Mouse (Mus musculus) mesoderm, embryonic 11.5 days (tissue): ENCODE measurements around the gene Spata46.

Source experiments
- DNase-seq: peaks from one replicate; pipeline ENCODE4 v3.0.0-alpha.2; 2012; ENCODE audit warnings: low read depth, low spot score

Spata46 gene

GRCm38 (mm10) chr1:170308503-170308902, at the start of gene Spata46:
Spata46 (plus strand) TSS chr1:170308803.
- DNase-seq = no peak

GRCm38 (mm10) chr1:170270281-170270680, 38.3 kb upstream of the Spata46 start:
- DNase-seq = no peak

GRCm38 (mm10) chr1:170270696-170271095, 37.9 kb upstream of the Spata46 start:
- DNase-seq = no peak

- DNase-seq = no peak
Observed at GRCm38 (mm10) chr1:170273252-170273651, 35.4 kb upstream of the Spata46 start.

- no peak for DNase-seq
Observed at GRCm38 (mm10) chr1:170277016-170277415, 31.6 kb upstream of the Spata46 start, which contains the start of gene Sh2d1b1. Sh2d1b1 (plus strand) TSS chr1:170277320.

GRCm38 (mm10) chr1:170282415-170283129, 26.0 kb upstream of the Spata46 start:
- DNase-seq = no peak

GRCm38 (mm10) chr1:170292239-170292951, 16.2 kb upstream of the Spata46 start:
- peak; percentile 70 for DNase-seq

GRCm38 (mm10) chr1:170293257-170293656, 15.3 kb upstream of the Spata46 start:
- DNase-seq = no peak

GRCm38 (mm10) chr1:170294786-170295570, 13.6 kb upstream of the Spata46 start:
- DNase-seq = peak; percentile 5

GRCm38 (mm10) chr1:170299496-170299895, 9.1 kb upstream of the Spata46 start:
- DNase-seq = no peak

- no peak for DNase-seq
Observed at GRCm38 (mm10) chr1:170301686-170302085, 6.9 kb upstream of the Spata46 start.

GRCm38 (mm10) chr1:170302456-170302855, 6.1 kb upstream of the Spata46 start:
- no peak for DNase-seq

- DNase-seq = peak; percentile 12
Observed at GRCm38 (mm10) chr1:170303103-170303502, 5.5 kb upstream of the Spata46 start.

GRCm38 (mm10) chr1:170305002-170305401, 3.6 kb upstream of the Spata46 start:
- DNase-seq = no peak

GRCm38 (mm10) chr1:170306232-170306631, 2.4 kb upstream of the Spata46 start, which contains the start of gene Gm7694:
Gm7694 (minus strand) TSS chr1:170306332.
- no peak for DNase-seq

GRCm38 (mm10) chr1:170311431-170311830, 2.8 kb downstream of the Spata46 start:
- no peak for DNase-seq

GRCm38 (mm10) chr1:170322046-170322445, 13.4 kb downstream of the Spata46 start:
- DNase-seq = no peak

- DNase-seq = no peak
Observed at GRCm38 (mm10) chr1:170323001-170323400, 14.4 kb downstream of the Spata46 start.

- DNase-seq = no peak
Observed at GRCm38 (mm10) chr1:170324312-170324711, 15.7 kb downstream of the Spata46 start.

GRCm38 (mm10) chr1:170325277-170325676, 16.7 kb downstream of the Spata46 start:
- no peak for DNase-seq

- DNase-seq = no peak
Observed at GRCm38 (mm10) chr1:170331926-170332325, 23.3 kb downstream of the Spata46 start.

GRCm38 (mm10) chr1:170332775-170333174, 24.2 kb downstream of the Spata46 start:
- no peak for DNase-seq
